Mouse (Mus musculus): ENCODE measurements around the gene Gorasp1. TPM values are rescaled to one million over a fixed set of nuclear protein-coding genes. Genes with fewer than 3 reads are reported as not detected.

Gene Gorasp1
- polyA plus RNA-seq, 1 experiment from 2014 or later: 16.4 TPM

DNA sequence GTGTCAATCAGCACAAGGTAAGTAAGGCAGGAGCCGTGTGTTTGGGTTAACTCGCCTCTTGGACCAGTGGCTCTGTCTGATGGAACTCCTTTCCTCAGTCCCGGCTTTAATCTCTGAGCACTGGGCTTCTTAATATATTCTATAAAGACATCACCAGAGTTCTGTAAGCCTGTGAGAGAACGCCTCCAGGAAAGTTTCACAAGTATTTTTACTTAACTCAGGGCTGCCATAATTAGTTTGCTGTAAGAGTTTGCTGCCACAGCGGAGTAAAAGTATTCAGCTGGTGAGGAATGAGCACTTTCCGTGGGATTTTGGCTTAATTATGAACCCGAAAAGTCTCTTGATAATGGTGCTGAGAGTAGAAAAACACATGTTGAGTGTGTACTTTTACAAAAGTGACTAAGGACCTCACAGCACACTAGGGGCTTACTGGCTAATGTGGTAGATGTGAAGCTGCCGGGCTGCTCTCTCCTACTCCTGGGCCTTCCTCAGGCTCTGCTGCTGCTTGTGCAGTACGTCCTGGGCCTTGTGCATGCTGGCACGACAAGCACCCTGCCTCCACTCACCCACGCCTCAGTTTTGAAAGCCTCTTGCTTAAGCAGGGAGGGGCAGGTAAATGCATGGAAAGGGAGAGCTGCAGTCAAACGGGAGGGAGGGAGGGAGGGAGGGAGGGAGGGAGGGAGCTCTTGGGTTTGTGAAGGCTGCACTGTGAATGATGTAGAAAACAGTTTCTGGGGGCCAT is 34.8 kb downstream of the Gorasp1 start:
- no peaks in the 10 kb centered on the region for H3K27me3 ChIP-seq (replicated peaks; ENCODE audit: control insufficient read depth, insufficient read depth, low read length)
- no peak overlapping the region for H3K9ac ChIP-seq (ENCODE audit: low read depth, low read length)
- no peak overlapping the region for H3K4me2 ChIP-seq (replicated peaks; ENCODE audit: low read depth)
- peaks cover 41% of the 10 kb centered on the region for H3K36me3 ChIP-seq (ENCODE audit: control insufficient read depth, insufficient read depth)
- no peak for ATAC-seq
- no peak for TF ChIP-seq CTCF (IDR thresholded peaks at IDR 0.05; ENCODE audit: low read depth)
- no peaks in the 10 kb centered on the region for H3K9me3 ChIP-seq (ENCODE audit: control insufficient read depth)
- H3K4me3 ChIP-seq (ENCODE audit: low read depth, low read length): no peak overlapping the region
- no peaks in the 10 kb centered on the region for H3K4me1 ChIP-seq (replicated peaks; ENCODE audit: control insufficient read depth, insufficient read depth, low read length)
- 82% methylated on average over 12 of the region's 12 CpGs for WGBS
- no peak overlapping the region for H3K27ac ChIP-seq (ENCODE audit: low read depth, low read length)

- 74% methylated on average over 2 of the region's 2 CpGs for WGBS
- peaks cover 18% of the 10 kb centered on the region for H3K36me3 ChIP-seq (ENCODE audit: control insufficient read depth, insufficient read depth)
- no peak overlapping the region for H3K4me2 ChIP-seq (replicated peaks; ENCODE audit: low read depth)
- peaks cover 6% of the 10 kb centered on the region for H3K4me1 ChIP-seq (replicated peaks; ENCODE audit: control insufficient read depth, insufficient read depth, low read length)
- no peak overlapping the region for H3K27ac ChIP-seq (ENCODE audit: low read depth, low read length)
- no peaks in the 10 kb centered on the region for H3K27me3 ChIP-seq (replicated peaks; ENCODE audit: control insufficient read depth, insufficient read depth, low read length)
- ATAC-seq: no peak
- H3K9ac ChIP-seq (ENCODE audit: low read depth, low read length): no peak overlapping the region
- no peak for TF ChIP-seq CTCF (IDR thresholded peaks at IDR 0.05; ENCODE audit: low read depth)
- H3K4me3 ChIP-seq (ENCODE audit: low read depth, low read length): no peak overlapping the region
- H3K9me3 ChIP-seq (ENCODE audit: control insufficient read depth): no peaks in the 10 kb centered on the region
These were observed 37.9 kb downstream of the Gorasp1 start for GRCm38 (mm10) chr9:119899446-119899845.

- peak; percentile 77 for ATAC-seq
- H3K4me1 ChIP-seq (replicated peaks; ENCODE audit: control insufficient read depth, insufficient read depth, low read length): peaks cover 8% of the 10 kb centered on the region
- H3K9me3 ChIP-seq (ENCODE audit: control insufficient read depth): no peaks in the 10 kb centered on the region
- no peaks in the 10 kb centered on the region for H3K27me3 ChIP-seq (replicated peaks; ENCODE audit: control insufficient read depth, insufficient read depth, low read length)
- H3K4me2 ChIP-seq (replicated peaks; ENCODE audit: low read depth): peak overlapping the region; percentile 79
- peak overlapping the region; percentile 98 for H3K4me3 ChIP-seq (ENCODE audit: low read depth, low read length)
- H3K36me3 ChIP-seq (ENCODE audit: control insufficient read depth, insufficient read depth): no peaks in the 10 kb centered on the region
- H3K27ac ChIP-seq (ENCODE audit: low read depth, low read length): peak overlapping the region; percentile 76
- peak overlapping the region; percentile 78 for H3K9ac ChIP-seq (ENCODE audit: low read depth, low read length)
- no peak for TF ChIP-seq CTCF (IDR thresholded peaks at IDR 0.05; ENCODE audit: low read depth)
- WGBS: under 1% methylated on average over 55 of the region's 71 CpGs
These were observed 42.2 kb downstream of the Gorasp1 start for GRCm38 (mm10) chr9:119895040-119895721.

DNA sequence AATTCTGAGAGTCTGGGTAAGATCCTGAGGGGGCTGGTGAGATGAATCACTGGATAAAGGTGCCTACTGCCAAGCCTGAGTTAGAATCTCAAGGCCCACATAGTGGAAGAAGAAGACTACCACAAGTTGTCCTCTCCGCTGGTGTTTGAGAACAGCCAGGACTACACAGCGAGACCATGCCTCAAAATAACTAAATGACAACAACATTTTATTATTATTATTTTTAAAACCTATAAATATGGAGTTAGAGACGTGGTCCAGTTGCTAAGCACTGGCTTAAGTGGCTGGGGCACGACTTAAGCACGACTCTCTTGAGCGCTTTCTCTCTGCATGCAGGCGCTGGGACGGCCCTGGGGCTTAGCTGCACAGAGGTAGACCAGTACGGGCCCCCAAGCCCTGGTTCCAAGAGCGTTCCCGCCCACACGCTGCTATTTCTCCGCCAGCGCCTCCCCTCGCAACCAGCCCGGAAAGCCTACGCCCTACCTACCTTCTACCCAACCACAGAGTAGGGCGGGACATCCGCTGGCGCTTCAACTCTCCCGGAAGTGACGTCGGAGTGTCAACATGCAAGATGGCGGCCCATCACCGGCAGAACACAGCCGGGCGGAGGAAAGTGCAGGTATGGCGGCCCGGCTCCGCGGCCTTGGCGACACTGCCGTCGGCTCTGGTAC is 42.9 kb downstream of the Gorasp1 start, which contains the start of gene Wdr48:
TSS of gene Wdr48 (plus strand) at position 540 of the 671 bp plus-strand sequence.
- no peak for TF ChIP-seq CTCF (IDR thresholded peaks at IDR 0.05; ENCODE audit: low read depth)
- peak within 1 kb of the TSS; percentile 76 for H3K27ac ChIP-seq (ENCODE audit: low read depth, low read length)
- 3% methylated on average over 34 of the region's 34 CpGs for WGBS

GRCm38 (mm10) chr9:119893881-119894280 is 43.5 kb downstream of the Gorasp1 start:
- no peaks in the 10 kb centered on the region for H3K36me3 ChIP-seq (ENCODE audit: control insufficient read depth, insufficient read depth)
- H3K9ac ChIP-seq (ENCODE audit: low read depth, low read length): no peak overlapping the region
- H3K4me2 ChIP-seq (replicated peaks; ENCODE audit: low read depth): peak overlapping the region; percentile 79; the same call in 1 of the 2 replicates
- no peak overlapping the region for H3K27ac ChIP-seq (ENCODE audit: low read depth, low read length)
- H3K4me3 ChIP-seq (ENCODE audit: low read depth, low read length): no peak overlapping the region
- peaks cover 8% of the 10 kb centered on the region for H3K4me1 ChIP-seq (replicated peaks; ENCODE audit: control insufficient read depth, insufficient read depth, low read length)
- ATAC-seq: no peak
- no peak for TF ChIP-seq CTCF (IDR thresholded peaks at IDR 0.05; ENCODE audit: low read depth)
- WGBS: 83% methylated on average over 5 of the region's 5 CpGs
- H3K27me3 ChIP-seq (replicated peaks; ENCODE audit: control insufficient read depth, insufficient read depth, low read length): no peaks in the 10 kb centered on the region
- no peaks in the 10 kb centered on the region for H3K9me3 ChIP-seq (ENCODE audit: control insufficient read depth)

More for the DNA sequence above, 42.9 kb downstream of the Gorasp1 start, which contains the start of gene Wdr48:
- ATAC-seq: peak; percentile 98
- Histone ChIP-seq H3K27me3 (replicated peaks; ENCODE audit: control insufficient read depth, insufficient read depth, low read length) (no peaks in the 10 kb centered on the region), H3K4me2 (replicated peaks; ENCODE audit: low read depth) (peak within 1 kb of the TSS; percentile 79), H3K4me1 (replicated peaks; ENCODE audit: control insufficient read depth, insufficient read depth, low read length) (peaks cover 8% of the 10 kb centered on the region), H3K9me3 (ENCODE audit: control insufficient read depth) (no peaks in the 10 kb centered on the region), H3K9ac (ENCODE audit: low read depth, low read length) (peak within 1 kb of the TSS; percentile 78), H3K36me3 (ENCODE audit: control insufficient read depth, insufficient read depth) (no peaks in the 10 kb centered on the region), H3K4me3 (ENCODE audit: low read depth, low read length) (peak within 1 kb of the TSS; percentile 98)

DNA sequence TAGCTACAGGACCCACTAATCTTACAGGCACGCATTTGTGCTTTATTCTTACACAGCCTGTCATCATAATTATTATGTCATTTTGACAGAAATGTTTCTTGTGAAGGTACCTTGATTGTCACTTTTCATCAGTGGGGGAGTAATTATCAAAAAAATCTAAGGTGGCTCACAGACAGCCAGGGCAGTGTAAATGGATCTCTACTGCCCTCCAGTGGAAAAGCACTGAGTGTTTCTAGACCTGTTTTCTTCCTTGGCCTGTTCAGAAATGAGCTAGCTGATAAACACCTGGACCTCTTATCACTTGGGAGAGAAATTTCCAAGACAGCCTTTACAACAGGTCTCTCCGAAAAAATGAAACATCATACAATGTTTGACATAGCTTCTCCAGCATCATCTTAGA is 46.7 kb downstream of the Gorasp1 start:
- Histone ChIP-seq H3K9ac (ENCODE audit: low read depth, low read length) (no peak overlapping the region), H3K9me3 (ENCODE audit: control insufficient read depth) (no peaks in the 10 kb centered on the region), H3K27me3 (replicated peaks; ENCODE audit: control insufficient read depth, insufficient read depth, low read length) (no peaks in the 10 kb centered on the region), H3K36me3 (ENCODE audit: control insufficient read depth, insufficient read depth) (no peaks in the 10 kb centered on the region), H3K4me3 (ENCODE audit: low read depth, low read length) (no peak overlapping the region), H3K4me1 (replicated peaks; ENCODE audit: control insufficient read depth, insufficient read depth, low read length) (peaks cover 6% of the 10 kb centered on the region), H3K4me2 (replicated peaks; ENCODE audit: low read depth) (no peak overlapping the region), H3K27ac (ENCODE audit: low read depth, low read length) (no peak overlapping the region)
- peak; percentile 78 for TF ChIP-seq CTCF (IDR thresholded peaks at IDR 0.05; ENCODE audit: low read depth)
- 37% methylated on average over 2 of the region's 2 CpGs for WGBS
- ATAC-seq: no peak
